Mouse (Mus musculus) cerebellum, postnatal 4 days (tissue): Measurements from ENCODE around the gene Lfng.

Experiments
- DNase-seq, 2 experiments: peaks; one replicate each; pipeline ENCODE4 v3.0.0; 2022; ENCODE audit warnings: low spot score in 2 of 2, mixed read lengths in 1 of 2

Lfng gene

DNA sequence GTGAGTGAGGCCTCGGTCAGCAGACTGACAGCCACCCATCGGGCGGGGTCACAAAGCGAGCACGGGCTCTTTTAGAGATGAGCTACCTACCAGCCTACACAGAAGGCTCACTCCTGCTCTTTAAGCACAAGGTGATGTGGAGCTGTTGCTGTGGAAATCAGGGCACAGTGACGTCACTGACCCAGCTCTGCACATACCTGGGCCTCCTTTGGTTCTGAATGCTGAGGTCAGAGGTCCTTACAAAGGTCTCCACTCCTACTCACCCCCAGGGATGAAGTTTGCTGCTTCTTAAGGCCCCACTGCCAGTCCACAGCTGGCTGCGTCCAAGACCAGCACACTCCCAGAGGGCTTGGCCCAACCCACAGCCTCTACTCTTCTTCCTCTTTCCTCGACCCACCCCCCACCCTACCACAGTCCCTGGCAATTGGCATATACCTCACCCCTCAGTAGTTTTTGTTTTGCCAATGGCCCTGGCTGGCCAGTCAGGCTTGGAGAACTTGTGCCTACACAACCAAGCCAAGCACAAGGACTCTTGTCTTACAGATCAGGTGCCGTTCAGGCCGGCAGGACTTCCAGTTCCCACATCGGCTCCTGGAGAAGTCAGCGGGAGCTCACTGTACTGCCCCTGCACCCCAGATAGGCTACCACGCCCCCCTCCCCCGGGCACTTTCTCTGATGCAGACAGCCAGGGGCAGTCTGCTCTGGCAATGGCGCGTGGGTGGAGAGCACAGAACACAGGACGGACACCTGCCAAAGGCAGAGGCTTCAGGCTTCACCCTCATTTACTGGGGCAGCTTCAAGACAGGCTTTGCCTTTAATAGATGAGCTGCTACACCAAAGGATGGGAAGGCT is 55.8 kb downstream of the Lfng start:
- DNase-seq = no peak

DNA sequence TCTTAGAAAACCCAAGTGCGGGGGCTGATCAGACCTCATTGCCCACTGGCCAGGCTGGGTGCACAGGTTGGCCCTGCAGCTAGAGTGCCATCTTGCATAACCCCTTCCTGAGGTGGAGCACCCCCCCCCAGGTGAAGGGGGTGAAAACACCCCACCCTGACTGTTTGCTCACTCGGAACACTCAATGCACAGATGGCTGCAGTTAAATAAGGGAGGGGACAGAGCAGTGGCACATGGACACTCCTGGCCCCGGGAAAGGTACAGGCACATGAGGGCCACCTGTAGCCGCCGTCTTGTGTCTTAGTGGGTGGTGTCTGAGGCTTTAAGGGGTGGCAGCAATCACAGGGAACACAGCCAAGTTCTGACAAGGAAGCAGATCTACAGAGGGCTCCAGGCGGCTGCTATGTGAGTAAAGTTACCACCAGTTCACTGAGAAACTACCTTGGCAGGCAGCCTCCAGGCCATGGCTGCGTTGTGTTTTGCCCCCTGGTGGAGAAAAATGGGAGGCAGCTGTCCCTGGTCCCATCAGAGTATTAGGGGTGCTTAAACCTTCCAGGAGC is 56.6 kb downstream of the Lfng start:
- peak; percentile 52 to 66 for DNase-seq
